Mouse (Mus musculus): ENCODE results near the gene Atf6b. TPM values are rescaled to one million over a fixed set of nuclear protein-coding genes. Genes with fewer than 3 reads are reported as not detected.

Atf6b gene
- total and polyA plus RNA-seq, 3 experiments: 45.3 to 101 TPM; not detected in 1

DNA sequence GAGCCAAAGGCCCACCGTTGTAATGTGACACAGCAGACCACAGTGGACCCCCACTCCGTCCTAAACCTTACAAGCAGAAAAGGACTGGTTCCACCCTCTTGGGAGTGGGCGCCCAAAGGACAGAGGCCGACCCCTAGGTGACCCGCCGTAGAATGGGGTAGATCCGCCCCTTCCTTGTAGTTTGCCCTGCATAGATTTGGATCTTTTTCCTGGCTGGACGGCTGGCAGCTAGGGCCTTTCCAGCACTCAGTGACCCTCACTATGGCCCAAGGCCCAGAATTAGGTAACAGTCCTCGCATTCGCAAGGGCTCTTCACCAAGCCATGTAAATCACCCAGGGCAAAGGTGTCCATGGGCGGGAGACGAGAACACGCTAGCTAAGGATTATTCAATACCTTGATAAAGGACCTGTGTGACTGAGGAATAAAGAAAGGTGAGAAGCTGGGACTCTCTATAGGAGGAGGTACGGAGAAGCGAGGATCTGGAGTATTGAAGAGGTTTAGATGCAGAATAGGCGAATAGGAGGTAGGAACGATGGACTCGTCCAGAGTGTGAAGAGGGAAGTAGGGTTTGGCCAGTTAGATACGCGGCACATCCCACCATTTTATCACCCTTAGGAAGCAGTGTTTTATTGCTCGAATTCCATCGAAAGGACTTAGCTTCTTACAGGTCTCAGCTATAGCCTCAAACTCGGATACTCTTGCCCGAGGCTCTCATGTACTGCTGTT, 42.3 kb upstream of the Atf6b start (continued):
- TF ChIP-seq USF1 (IDR thresholded peaks at IDR 0.05; ENCODE audit: low read depth, low read length): 0 out of 2 replicates have a peak, but pooled peaks have one; percentile 5
- TF ChIP-seq POLR2A (IDR thresholded peaks at IDR 0.05; ENCODE audit: control insufficient read depth in 1 of 2, insufficient read depth in 1 of 2, low read depth in 1 of 2, low read length in 2 of 2, poor library complexity in 1 of 2): no peak
- TF ChIP-seq MAZ (IDR thresholded peaks at IDR 0.05; ENCODE audit: low read depth, low read length): peak; percentile 13; the same call in 1 of the 2 replicates
- no peak for TF ChIP-seq CHD2 (IDR thresholded peaks at IDR 0.05; ENCODE audit: low read length)
- TF ChIP-seq EP300 (IDR thresholded peaks at IDR 0.05; ENCODE audit: low read depth in 1 of 2, low read length in 2 of 2): no peak
- 0 out of 2 replicates have a peak, but pooled peaks have one; percentile 7 for TF ChIP-seq POLR2AphosphoS5 (IDR thresholded peaks at IDR 0.05; ENCODE audit: borderline replicate concordance, low read depth, low read length)
- no peak for TF ChIP-seq UBTF (IDR thresholded peaks at IDR 0.05; ENCODE audit: borderline replicate concordance, insufficient read depth, low read depth, low read length)
- TF ChIP-seq ETS1 (IDR thresholded peaks at IDR 0.05; ENCODE audit: low read depth, low read length): 0 out of 2 replicates have a peak, but pooled peaks have one; percentile 2
- TF ChIP-seq POLR2AphosphoS2 (IDR thresholded peaks at IDR 0.05; ENCODE audit: low read length): 0 out of 2 replicates have a peak, but pooled peaks have one; percentile 19
- TF ChIP-seq TAL1 (IDR thresholded peaks at IDR 0.05; ENCODE audit: low read length): no peak
- no peak for TF ChIP-seq MAFK (IDR thresholded peaks at IDR 0.05; ENCODE audit: borderline replicate concordance, low read depth, low read length)
- TF ChIP-seq CTCF (IDR thresholded peaks at IDR 0.05 in 2 of 3, conservative IDR thresholded peaks at IDR 0.05 in 1 of 3; ENCODE audit: control insufficient read depth in 1 of 3, insufficient read depth in 1 of 3, low read depth in 2 of 3, low read length in 3 of 3, poor library complexity in 1 of 3, severe bottlenecking in 1 of 3): no peak
- TF ChIP-seq RAD21 (IDR thresholded peaks at IDR 0.05; ENCODE audit: low read depth, low read length): no peak
- no peak for TF ChIP-seq JUND (IDR thresholded peaks at IDR 0.05; ENCODE audit: low read depth, low read length)
- peak; percentile 75; the same call in 1 of the 2 replicates for TF ChIP-seq CHD1 (IDR thresholded peaks at IDR 0.05; ENCODE audit: low read depth, low read length)
- no peak for TF ChIP-seq KAT2A (conservative IDR thresholded peaks at IDR 0.05; ENCODE audit: low read depth, low read length)
- TF ChIP-seq E2F4 (IDR thresholded peaks at IDR 0.05; ENCODE audit: borderline replicate concordance, low read depth, low read length): no peak; the same call in none of the 2 replicates
- no peak for TF ChIP-seq USF2 (IDR thresholded peaks at IDR 0.05; ENCODE audit: borderline replicate concordance in 1 of 2, insufficient read depth in 1 of 2, low read depth in 1 of 2, low read length in 2 of 2)
- TF ChIP-seq MYB (IDR thresholded peaks at IDR 0.05; ENCODE audit: low read depth, low read length): no peak
- no peak for TF ChIP-seq ZMIZ1 (IDR thresholded peaks at IDR 0.05; ENCODE audit: low read depth, low read length)
- 0 out of 2 replicates have a peak, but pooled peaks have one; percentile 13 for TF ChIP-seq RCOR1 (IDR thresholded peaks at IDR 0.05; ENCODE audit: low read depth, low read length)
- TF ChIP-seq GABPA (IDR thresholded peaks at IDR 0.05; ENCODE audit: low read depth, low read length): no peak

DNA sequence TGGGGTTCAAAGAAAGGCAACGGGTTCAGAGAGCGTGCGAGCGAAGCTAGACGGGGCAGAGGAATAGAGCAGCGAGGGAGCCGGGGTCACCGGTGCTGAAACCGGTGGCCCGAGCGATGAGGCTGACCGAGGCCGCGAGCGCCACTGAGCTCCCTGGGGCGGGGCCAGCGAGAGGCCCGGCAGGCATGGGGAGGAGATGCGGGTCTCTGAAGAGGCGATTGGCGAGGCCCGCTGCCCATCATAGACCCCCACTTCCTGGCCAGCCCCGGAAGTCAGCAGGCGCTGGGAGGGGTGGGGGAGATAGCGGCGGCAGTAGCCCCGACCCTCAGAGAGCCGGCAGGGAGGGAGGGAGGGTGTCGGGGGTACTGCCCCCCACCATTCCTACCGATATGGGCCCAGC, 41.3 kb upstream of the Atf6b start:
- H3K9ac ChIP-seq (ENCODE audit: control insufficient read depth, low read depth, low read length, poor library complexity, severe bottlenecking): peak overlapping the region; percentile 98
- peak overlapping the region; percentile 87 for H3K27ac ChIP-seq (ENCODE audit: control insufficient read depth, low read depth, low read length)
- no peaks in the 10 kb centered on the region for H3K9me3 ChIP-seq (replicated peaks; ENCODE audit: insufficient read depth, low read length)
- peaks cover 53% of the 10 kb centered on the region for H3K79me2 ChIP-seq (ENCODE audit: control insufficient read depth, insufficient read depth, low read length, poor library complexity)
- H3K4me1 ChIP-seq (ENCODE audit: control insufficient read depth in 1 of 2, insufficient read depth in 2 of 2, low read length in 2 of 2): peaks cover 6 to 26% of the 10 kb centered on the region in 2 experiments; a peak in 3 of 4 replicates
- H3K27me3 ChIP-seq (ENCODE audit: control insufficient read depth in 1 of 2, insufficient read depth in 2 of 2, low read length in 2 of 2): no peaks in the 10 kb centered on the region
- H3K36me3 ChIP-seq (ENCODE audit: control insufficient read depth in 1 of 2, insufficient read depth in 2 of 2, low read length in 2 of 2): peaks cover 0 to 10% of the 10 kb centered on the region in 2 experiments; a peak in 2 of 4 replicates
- DNase-seq (ENCODE audit: low read depth, low spot score): peak; percentile 96
- H3K4me3 ChIP-seq (ENCODE audit: control insufficient read depth in 1 of 2, insufficient read depth in 1 of 2, low read depth in 2 of 2, low read length in 2 of 2): peak overlapping the region; percentile 95 to 99
- TF ChIP-seq TBP (IDR thresholded peaks at IDR 0.05; ENCODE audit: low read depth, low read length) (peak; percentile 69), MAZ (IDR thresholded peaks at IDR 0.05; ENCODE audit: low read depth, low read length) (peak; percentile 97; the same call in 1 of the 2 replicates), ZNF384 (IDR thresholded peaks at IDR 0.05; ENCODE audit: low read depth, low read length) (no peak), RCOR1 (IDR thresholded peaks at IDR 0.05; ENCODE audit: low read depth, low read length) (no peak), ZMIZ1 (IDR thresholded peaks at IDR 0.05; ENCODE audit: low read depth, low read length) (peak; percentile 71), POLR2A (IDR thresholded peaks at IDR 0.05; ENCODE audit: control insufficient read depth in 1 of 2, insufficient read depth in 1 of 2, low read depth in 1 of 2, low read length in 2 of 2, poor library complexity in 1 of 2) (peak; percentile 81 to 94), HCFC1 (IDR thresholded peaks at IDR 0.05; ENCODE audit: low read depth, low read length) (peak; percentile 85), TCF12 (IDR thresholded peaks at IDR 0.05; ENCODE audit: low read depth, low read length) (peak; percentile 64), SIN3A (IDR thresholded peaks at IDR 0.05; ENCODE audit: low read length) (peak; percentile 78), BHLHE40 (IDR thresholded peaks at IDR 0.05; ENCODE audit: borderline replicate concordance, low read depth, low read length) (no peak), MXI1 (IDR thresholded peaks at IDR 0.05; ENCODE audit: low read depth, low read length) (peak; percentile 64), ELF1 (IDR thresholded peaks at IDR 0.05; ENCODE audit: low read depth, low read length) (peak; percentile 86), EP300 (IDR thresholded peaks at IDR 0.05; ENCODE audit: low read depth in 1 of 2, low read length in 2 of 2) (0 out of 4 replicates have a peak, but pooled peaks of 1 of the 2 experiments have one; percentile 14), CHD2 (IDR thresholded peaks at IDR 0.05; ENCODE audit: low read length) (peak; percentile 29; the same call in 1 of the 2 replicates), POLR2AphosphoS5 (IDR thresholded peaks at IDR 0.05; ENCODE audit: borderline replicate concordance, low read depth, low read length) (no peak), NELFE (IDR thresholded peaks at IDR 0.05; ENCODE audit: low read depth, low read length) (peak; percentile 92), UBTF (IDR thresholded peaks at IDR 0.05; ENCODE audit: borderline replicate concordance, insufficient read depth, low read depth, low read length) (no peak), USF1 (IDR thresholded peaks at IDR 0.05; ENCODE audit: low read depth, low read length) (no peak), TAL1 (IDR thresholded peaks at IDR 0.05; ENCODE audit: low read length) (no peak)

All from MEL (cell line).